Mouse (Mus musculus) olfactory bulb, adult 2 months (tissue): ENCODE results near the gene Ctsh.

Experiments
- CTCF ChIP-seq: fragments of 200-500 bp; IDR thresholded peaks from 2 replicates; pipeline ENCODE4 v1.5.1; 2012; ENCODE audit warnings: low read depth, mild to moderate bottlenecking, low read length, moderate library complexity; ENCODE audit not compliant: insufficient read depth
- POLR2A ChIP-seq: fragments of 200-500 bp; IDR thresholded peaks from 2 replicates; pipeline ENCODE4 v1.6.1; 2012; ENCODE audit warnings: mild to moderate bottlenecking, low read depth, low read length, moderate library complexity; ENCODE audit not compliant: insufficient read depth

DNA sequence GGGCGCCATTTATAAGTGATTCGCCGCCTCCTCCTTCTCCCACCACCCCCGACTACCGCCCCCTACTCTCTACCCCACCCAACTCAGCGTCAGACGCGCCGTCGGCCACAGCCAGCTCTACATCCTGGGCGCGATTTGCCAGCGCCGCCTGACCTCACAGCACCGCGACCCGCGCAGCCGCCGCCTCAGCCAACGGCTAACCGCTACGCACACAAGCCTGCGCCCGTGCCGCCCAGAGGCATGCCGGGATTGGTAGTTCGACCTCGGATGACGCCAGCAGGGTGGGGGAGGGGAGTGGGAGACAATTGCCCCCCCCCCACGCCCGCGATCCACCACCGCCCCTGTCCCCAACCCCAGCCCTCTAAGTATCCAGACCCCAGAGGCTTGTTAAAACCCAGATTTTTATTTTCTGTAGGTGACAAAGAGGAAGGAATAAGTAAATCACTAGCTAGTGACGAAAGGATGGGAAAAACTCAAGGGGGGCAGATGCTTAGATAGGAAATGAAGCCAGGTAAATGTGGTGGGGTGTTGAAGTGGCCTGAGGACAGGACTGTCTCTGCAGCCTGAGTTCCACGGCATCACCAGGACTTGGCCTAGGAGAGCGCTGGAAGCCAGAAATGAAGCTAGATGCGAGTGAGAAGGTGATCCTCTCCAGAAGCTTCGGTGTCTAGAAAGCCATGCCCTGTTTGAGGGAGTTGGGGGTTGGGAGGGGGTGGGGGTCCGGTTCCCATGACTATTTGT, 60.8 kb downstream of the Ctsh start, which contains the start of gene Morf4l1:
- TF ChIP-seq CTCF = no peak
- 0 out of 2 replicates have a peak, but pooled peaks have one; percentile 11 for TF ChIP-seq POLR2A
